Comparison of ENCODE assay signal across 16 mouse cellular contexts in the genomic region with DNA sequence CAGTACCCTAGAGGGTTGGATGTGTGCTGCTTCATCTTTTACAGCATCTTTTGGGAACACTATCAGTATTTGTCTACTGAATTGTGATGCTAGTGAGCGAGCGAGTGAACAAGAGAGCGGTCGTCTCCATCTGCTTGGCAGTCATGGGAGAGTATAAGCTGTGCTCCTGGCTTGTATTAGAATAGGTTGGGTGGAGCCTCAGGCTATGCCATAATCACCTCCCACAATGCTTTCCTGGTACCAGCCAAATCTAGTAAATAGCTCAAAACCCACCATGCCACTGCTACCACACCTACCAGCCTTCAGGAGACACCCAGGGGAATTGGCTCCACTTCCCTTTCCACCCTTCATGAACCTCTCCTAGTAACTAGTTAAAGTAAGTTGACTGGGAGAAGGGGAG.
"Had no signal": no experiment of that assay in that cellular context is flagged by ENCODE, and none has a peak within 500 bp of the region (broad histone marks: within the 10 kb centered on the region; RNA-seq: fewer than 3 reads in every experiment).

No protein-coding gene starts in this region.

- ATAC-seq: lung, postnatal 0 days had no signal

- H3K27me3 ChIP-seq: kidney, embryonic 15.5 days; liver, embryonic 15.5 days; neural tube, embryonic 12.5 days had no signal

- H3K36me3 ChIP-seq: kidney, embryonic 15.5 days; limb, embryonic 10.5 days; liver, embryonic 15.5 days; midbrain, embryonic 10.5 days; neural tube, embryonic 12.5 days had no signal

- H3K9me3 ChIP-seq: kidney, embryonic 15.5 days; liver, embryonic 15.5 days had no signal

- H3K4me3 ChIP-seq: kidney, embryonic 15.5 days; limb, embryonic 10.5 days; liver, embryonic 15.5 days; midbrain, embryonic 10.5 days; myocyte; neural tube, embryonic 12.5 days had no signal

- H3K4me1 ChIP-seq: kidney, embryonic 15.5 days; limb, embryonic 10.5 days; liver, embryonic 15.5 days had no signal

- H3K27ac ChIP-seq: kidney, embryonic 15.5 days; limb, embryonic 10.5 days; liver, embryonic 15.5 days; midbrain, embryonic 10.5 days; neural tube, embryonic 12.5 days had no signal

- DNase-seq: kidney, adult 2 months; kidney, postnatal 25 days; lung, adult 2 months; lung, postnatal 4 days; midbrain, embryonic 14.5 days; right cerebral cortex, adult 18-20 months; right cerebral cortex, postnatal 25 days; thymus, postnatal 36 days had no signal

- H3K4me2 ChIP-seq: kidney, embryonic 15.5 days; liver, embryonic 11.5 days; liver, embryonic 15.5 days; neural tube, embryonic 12.5 days had no signal

- H3K9ac ChIP-seq: kidney, embryonic 15.5 days; liver, embryonic 15.5 days; neural tube, embryonic 12.5 days had no signal
